Mouse (Mus musculus) forebrain, embryonic 13.5 days (tissue): ENCODE results near the gene Mri1. TPM values are rescaled to one million over a fixed set of nuclear protein-coding genes. Genes with fewer than 3 reads are reported as not detected.

Source experiments
- ATAC-seq: fragments of 200-750 bp; cut with Nextera tagmentation; 2 replicates; pipeline ENCODE4 v1.8.0; 2017
- H3K27ac ChIP-seq: fragments of 300-500 bp; sonication (generic); 2 replicates; pipeline ENCODE4 v1.5.1; 2015; ENCODE audit warnings: inconsistent platforms, mild to moderate bottlenecking, moderate library complexity
- H3K27me3 ChIP-seq: fragments of 300-500 bp; sonication (generic); 2 replicates; pipeline ENCODE4 v1.6.1; 2015; ENCODE audit warnings: mild to moderate bottlenecking, inconsistent platforms
- H3K36me3 ChIP-seq: fragments of 300-500 bp; sonication (generic); 2 replicates; pipeline ENCODE4 v1.6.1; 2015; ENCODE audit warnings: mild to moderate bottlenecking, inconsistent platforms; ENCODE audit not compliant: poor library complexity, severe bottlenecking
- H3K4me1 ChIP-seq: fragments of 300-500 bp; sonication (generic); 2 replicates; pipeline ENCODE4 v1.6.1; 2015; ENCODE audit warnings: inconsistent platforms
- H3K4me2 ChIP-seq: fragments of 300-500 bp; sonication (generic); 2 replicates; pipeline ENCODE4 v1.6.1; 2015; ENCODE audit warnings: inconsistent platforms, mild to moderate bottlenecking, moderate library complexity
- H3K4me3 ChIP-seq: fragments of 300-500 bp; sonication (generic); 2 replicates; pipeline ENCODE4 v1.5.1; 2015; ENCODE audit warnings: mild to moderate bottlenecking, inconsistent platforms
- H3K9ac ChIP-seq: fragments of 300-500 bp; sonication (generic); 2 replicates; pipeline ENCODE4 v1.6.1; 2015; ENCODE audit warnings: mild to moderate bottlenecking, inconsistent platforms
- H3K9me3 ChIP-seq: fragments of 300-500 bp; sonication (generic); replicated peaks from 2 replicates; pipeline ENCODE4 v1.6.1; 2016; ENCODE audit warnings: inconsistent platforms
- WGBS: fragments of 180-500 bp; shearing (Covaris S2); methylation state at CpG from one replicate; pipeline ENCODE4 v1.1.7; 2015; 5-methylcytosine and 5-hydroxymethylcytosine counted together
- polyA plus RNA-seq: library from polyadenylated mRNA; unstranded; fragments of >200 nt; fragmentation: Nextera tagmentation; extraction: Ambion mirVana; gene quantifications from 2 replicates; pipeline ENCODE4 v1.2.1, GENCODE M21; 2015

Gene Mri1
- polyA plus RNA-seq, 1 experiment from 2014 or later, result 57.3 TPM

GRCm38 (mm10) chr8:84235746-84236409 lies 21.2 kb downstream of the Mri1 start:
- H3K36me3 ChIP-seq, result peaks cover 41% of the 10 kb centered on the region
- peak overlapping the region; percentile 71 for H3K4me3 ChIP-seq
- H3K27ac ChIP-seq, result peak overlapping the region; percentile 20; the same call in 1 of the 2 replicates
- peak overlapping the region; percentile 78 for H3K4me2 ChIP-seq
- peaks cover 44% of the 10 kb centered on the region for H3K4me1 ChIP-seq
- ATAC-seq, result no peak
- no peaks in the 10 kb centered on the region for H3K27me3 ChIP-seq
- H3K9ac ChIP-seq, result peak overlapping the region; percentile 92
- no peaks in the 10 kb centered on the region for H3K9me3 ChIP-seq
- 38% methylated on average over 10 of the region's 10 CpGs for WGBS

GRCm38 (mm10) chr8:84233055-84233454 lies 24.1 kb downstream of the Mri1 start:
- Histone ChIP-seq H3K9ac (peak overlapping the region; percentile 16; the same call in 1 of the 2 replicates), H3K36me3 (peaks cover 69% of the 10 kb centered on the region)
- 94% methylated on average over 2 of the region's 2 CpGs for WGBS

GRCm38 (mm10) chr8:84230735-84231134 lies 26.4 kb downstream of the Mri1 start:
- Histone ChIP-seq H3K9me3 (no peaks in the 10 kb centered on the region), H3K4me2 (no peak overlapping the region), H3K4me3 (no peak overlapping the region), H3K9ac (no peak overlapping the region), H3K4me1 (peaks cover 32% of the 10 kb centered on the region), H3K27ac (no peak overlapping the region), H3K36me3 (peaks cover 92% of the 10 kb centered on the region), H3K27me3 (no peaks in the 10 kb centered on the region)
- no peak for ATAC-seq
- WGBS, result 75% methylated on average over 17 of the region's 17 CpGs

More at GRCm38 (mm10) chr8:84233055-84233454, 24.1 kb downstream of the Mri1 start:
- H3K4me2 ChIP-seq, result no peak overlapping the region
- H3K27me3 ChIP-seq, result no peaks in the 10 kb centered on the region
- no peak overlapping the region for H3K27ac ChIP-seq
- H3K4me3 ChIP-seq, result no peak overlapping the region
- H3K4me1 ChIP-seq, result peaks cover 43% of the 10 kb centered on the region
- ATAC-seq, result no peak
- H3K9me3 ChIP-seq, result no peaks in the 10 kb centered on the region

- Histone ChIP-seq H3K9me3 (no peaks in the 10 kb centered on the region), H3K27me3 (no peaks in the 10 kb centered on the region), H3K36me3 (peaks cover 98% of the 10 kb centered on the region), H3K9ac (no peak overlapping the region), H3K27ac (no peak overlapping the region), H3K4me1 (no peaks in the 10 kb centered on the region), H3K4me3 (no peak overlapping the region), H3K4me2 (no peak overlapping the region)
- WGBS, result 80% methylated on average over 21 of the region's 21 CpGs
- ATAC-seq, result 0 out of 2 replicates have a peak, but pooled peaks have one; percentile 45
These were observed 33.6 kb downstream of the Mri1 start for GRCm38 (mm10) chr8:84223322-84224029.

- Histone ChIP-seq H3K9ac (no peak overlapping the region), H3K9me3 (no peaks in the 10 kb centered on the region), H3K36me3 (peaks cover 98% of the 10 kb centered on the region), H3K27me3 (no peaks in the 10 kb centered on the region), H3K27ac (no peak overlapping the region), H3K4me1 (no peaks in the 10 kb centered on the region), H3K4me2 (no peak overlapping the region), H3K4me3 (no peak overlapping the region)
- WGBS, result 97% methylated on average over 9 of the region's 9 CpGs
- ATAC-seq, result no peak
These were observed 34.5 kb downstream of the Mri1 start for GRCm38 (mm10) chr8:84222566-84223165.

GRCm38 (mm10) chr8:84220105-84220504 lies 37.0 kb downstream of the Mri1 start:
- no peak overlapping the region for H3K27ac ChIP-seq
- no peaks in the 10 kb centered on the region for H3K27me3 ChIP-seq
- no peaks in the 10 kb centered on the region for H3K4me1 ChIP-seq
- no peak overlapping the region for H3K9ac ChIP-seq
- 89% methylated on average over 7 of the region's 7 CpGs for WGBS
- no peaks in the 10 kb centered on the region for H3K9me3 ChIP-seq
- H3K4me3 ChIP-seq, result no peak overlapping the region
- peaks cover 98% of the 10 kb centered on the region for H3K36me3 ChIP-seq
- no peak overlapping the region for H3K4me2 ChIP-seq
- no peak for ATAC-seq

GRCm38 (mm10) chr8:84218143-84218542 lies 39.0 kb downstream of the Mri1 start:
- H3K27ac ChIP-seq, result no peak overlapping the region
- no peak overlapping the region for H3K4me2 ChIP-seq
- H3K27me3 ChIP-seq, result no peaks in the 10 kb centered on the region
- 96% methylated on average over 5 of the region's 5 CpGs for WGBS
- no peaks in the 10 kb centered on the region for H3K4me1 ChIP-seq
- H3K9ac ChIP-seq, result no peak overlapping the region
- H3K9me3 ChIP-seq, result no peaks in the 10 kb centered on the region
- peaks cover 98% of the 10 kb centered on the region for H3K36me3 ChIP-seq
- no peak overlapping the region for H3K4me3 ChIP-seq
- no peak for ATAC-seq

GRCm38 (mm10) chr8:84217206-84217605 lies 39.9 kb downstream of the Mri1 start:
- no peak overlapping the region for H3K9ac ChIP-seq
- H3K4me2 ChIP-seq, result no peak overlapping the region
- no peaks in the 10 kb centered on the region for H3K27me3 ChIP-seq
- ATAC-seq, result no peak
- H3K36me3 ChIP-seq, result peaks cover 98% of the 10 kb centered on the region
- H3K4me1 ChIP-seq, result no peaks in the 10 kb centered on the region
- H3K9me3 ChIP-seq, result no peaks in the 10 kb centered on the region
- 97% methylated on average over 11 of the region's 11 CpGs for WGBS
- no peak overlapping the region for H3K27ac ChIP-seq
- H3K4me3 ChIP-seq, result no peak overlapping the region

GRCm38 (mm10) chr8:84213277-84213676 lies 43.8 kb downstream of the Mri1 start:
- Histone ChIP-seq H3K27ac (no peak overlapping the region), H3K4me1 (peaks cover 22% of the 10 kb centered on the region), H3K9ac (no peak overlapping the region), H3K4me2 (no peak overlapping the region), H3K27me3 (no peaks in the 10 kb centered on the region), H3K4me3 (no peak overlapping the region), H3K36me3 (peaks cover 90% of the 10 kb centered on the region), H3K9me3 (no peaks in the 10 kb centered on the region)
- 89% methylated on average over 4 of the region's 4 CpGs for WGBS
- no peak for ATAC-seq

GRCm38 (mm10) chr8:84211881-84212563 lies 45.1 kb downstream of the Mri1 start:
- Histone ChIP-seq H3K4me1 (peaks cover 29% of the 10 kb centered on the region), H3K9ac (no peak overlapping the region), H3K4me3 (no peak overlapping the region), H3K27me3 (no peaks in the 10 kb centered on the region), H3K27ac (no peak overlapping the region), H3K9me3 (no peaks in the 10 kb centered on the region), H3K4me2 (no peak overlapping the region), H3K36me3 (peaks cover 77% of the 10 kb centered on the region)
- ATAC-seq, result no peak
- 93% methylated on average over 31 of the region's 31 CpGs for WGBS

- peaks cover 69% of the 10 kb centered on the region for H3K36me3 ChIP-seq
These were observed 45.9 kb downstream of the Mri1 start for GRCm38 (mm10) chr8:84211202-84211601.

More at GRCm38 (mm10) chr8:84211202-84211601, 45.9 kb downstream of the Mri1 start:
- no peaks in the 10 kb centered on the region for H3K27me3 ChIP-seq
- no peak overlapping the region for H3K4me3 ChIP-seq
- H3K9me3 ChIP-seq, result no peaks in the 10 kb centered on the region
- H3K27ac ChIP-seq, result no peak overlapping the region
- H3K4me1 ChIP-seq, result peaks cover 29% of the 10 kb centered on the region
- H3K4me2 ChIP-seq, result no peak overlapping the region
- H3K9ac ChIP-seq, result no peak overlapping the region
- no peak for ATAC-seq
- 98% methylated on average over 3 of the region's 3 CpGs for WGBS
